Mouse (Mus musculus): ENCODE data around the gene Tmem204. TPM values are rescaled to one million over a fixed set of nuclear protein-coding genes. Genes with fewer than 3 reads are reported as not detected.
A peak's percentile ranks its signal among the peaks of the same experiment; 100 is the strongest.
"Not testable (repeated sequence)": the region's sequence is repeated elsewhere in the genome, so short reads cannot be mapped to it uniquely, and the experiment has no call there.

The Tmem204 gene
- total RNA-seq (2014; rRNA removed): 9.0 and 11.9 TPM in 2 replicates
- 10.3 and 10.6 TPM in 2 replicates for polyA plus RNA-seq (2015; fragmentation: Nextera tagmentation; extraction: Ambion mirVana)

DNA sequence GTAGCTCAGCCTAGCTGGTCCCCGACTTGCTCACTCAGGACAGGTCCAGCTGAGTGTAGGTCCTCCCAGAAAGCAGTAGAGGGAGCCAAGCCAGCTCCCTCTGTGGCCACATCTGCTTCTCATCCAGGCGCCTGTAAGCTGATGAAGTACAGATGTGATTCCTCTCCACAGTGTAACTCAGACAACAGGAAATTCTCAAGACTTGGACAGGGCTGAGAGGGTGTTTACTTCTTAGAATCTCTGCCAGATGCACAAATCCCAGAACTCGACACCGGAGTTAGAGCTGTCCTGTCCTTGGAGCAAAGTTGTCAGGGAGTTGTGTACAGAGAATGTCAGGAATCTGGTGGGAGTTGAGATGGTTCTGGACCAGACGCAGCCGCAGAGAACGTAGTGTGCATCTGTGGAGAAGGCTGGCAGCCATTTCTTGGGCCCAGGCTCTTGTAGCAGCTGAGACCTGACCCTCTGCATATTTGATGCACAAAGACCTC lies at the start of gene Tmem204:
Tmem204 (minus strand) TSS at position 148 of the 488 bp plus-strand sequence.
- WGBS: 79% methylated on average over 7 of the region's 7 CpGs
- no peak for DNase-seq
- no peak within 1 kb of the TSS for H3K27ac ChIP-seq (ENCODE audit: low read depth, low read length)

DNA sequence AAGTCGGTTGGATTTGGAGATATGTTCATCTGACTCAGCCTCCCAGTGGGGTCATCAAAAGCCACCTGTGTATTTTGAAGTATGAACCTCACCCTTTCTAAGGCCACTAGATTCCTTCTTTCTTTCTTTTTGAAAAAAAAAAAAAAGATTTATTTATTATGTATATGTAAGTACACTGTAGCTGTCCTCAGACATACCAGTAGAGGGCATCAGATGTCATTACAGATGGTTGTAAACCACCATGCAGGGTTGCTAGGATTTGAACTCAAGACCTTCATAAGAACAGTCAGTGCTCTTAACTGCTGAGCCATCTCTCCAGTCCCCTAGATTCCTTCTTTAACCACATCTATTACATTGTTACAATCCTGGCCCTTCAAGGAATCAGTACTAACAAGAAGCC lies 46.7 kb upstream of the Tmem204 start:
- ATAC-seq (no peak), DNase-seq (no peak)
- H3K27me3 ChIP-seq (ENCODE audit: insufficient read depth, low read length): no peaks in the 10 kb centered on the region
- TF ChIP-seq CTCF (IDR thresholded peaks at IDR 0.05; ENCODE audit: low read depth): no peak
- H3K36me3 ChIP-seq (ENCODE audit: insufficient read depth): no peaks in the 10 kb centered on the region
- H3K4me3 ChIP-seq (ENCODE audit: low read depth, low read length): no peak overlapping the region
- no peak overlapping the region for H3K9ac ChIP-seq
- no peak overlapping the region for H3K27ac ChIP-seq (ENCODE audit: low read depth, low read length)
- H3K4me1 ChIP-seq (ENCODE audit: insufficient read depth): peaks cover 9% of the 10 kb centered on the region; the same call in 1 of the 2 replicates
- 91% methylated on average over 1 of the region's 1 CpGs for WGBS
- H3K4me2 ChIP-seq (ENCODE audit: low read depth): no peak overlapping the region
- H3K9me3 ChIP-seq (ENCODE audit: low read length): no peaks in the 10 kb centered on the region

More for the DNA sequence above, at the start of gene Tmem204:
- Histone ChIP-seq H3K27me3 (ENCODE audit: insufficient read depth, low read length) (no peaks in the 10 kb centered on the region), H3K9ac (no peak within 1 kb of the TSS), H3K4me1 (ENCODE audit: insufficient read depth) (no peaks in the 10 kb centered on the region), H3K4me2 (ENCODE audit: low read depth) (no peak within 1 kb of the TSS), H3K4me3 (ENCODE audit: low read depth, low read length) (no peak within 1 kb of the TSS), H3K9me3 (ENCODE audit: low read length) (no peaks in the 10 kb centered on the region), H3K36me3 (ENCODE audit: insufficient read depth) (peaks cover 22% of the 10 kb centered on the region)
- TF ChIP-seq CTCF (IDR thresholded peaks at IDR 0.05; ENCODE audit: low read depth): 0 out of 2 replicates have a peak, but pooled peaks have one; percentile 24
- peak; percentile 34; the same call in 1 of the 2 replicates for ATAC-seq

DNA sequence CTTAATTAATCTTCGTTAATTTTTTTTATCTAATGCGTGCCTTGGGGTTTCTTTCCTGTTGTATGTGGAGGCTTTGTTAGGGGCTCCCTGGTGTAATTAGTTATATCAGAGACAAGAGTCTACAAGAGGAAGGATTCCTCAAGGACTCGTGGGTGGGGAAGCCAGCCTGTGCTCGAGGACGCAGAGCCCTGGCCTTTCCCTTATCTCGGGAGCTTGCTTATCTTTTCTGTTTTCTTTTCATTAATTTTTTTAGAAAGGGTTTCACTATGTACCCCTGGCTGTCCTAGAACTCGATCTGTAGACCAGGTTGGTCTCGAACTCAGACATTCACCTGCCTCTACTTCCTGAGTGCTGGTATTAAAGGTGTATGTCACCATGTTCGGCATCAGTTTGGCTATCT lies 44.3 kb upstream of the Tmem204 start:
- Histone ChIP-seq H3K4me1 (ENCODE audit: insufficient read depth) (no peaks in the 10 kb centered on the region), H3K9me3 (ENCODE audit: low read length) (no peaks in the 10 kb centered on the region), H3K27me3 (ENCODE audit: insufficient read depth, low read length) (no peaks in the 10 kb centered on the region), H3K4me2 (ENCODE audit: low read depth) (no peak overlapping the region), H3K27ac (ENCODE audit: low read depth, low read length) (no peak overlapping the region), H3K36me3 (ENCODE audit: insufficient read depth) (no peaks in the 10 kb centered on the region), H3K4me3 (ENCODE audit: low read depth, low read length) (no peak overlapping the region), H3K9ac (no peak overlapping the region)
- ATAC-seq (no peak), DNase-seq (no peak)
- TF ChIP-seq CTCF (IDR thresholded peaks at IDR 0.05; ENCODE audit: low read depth): no peak
- 71% methylated on average over 9 of the region's 9 CpGs for WGBS

DNA sequence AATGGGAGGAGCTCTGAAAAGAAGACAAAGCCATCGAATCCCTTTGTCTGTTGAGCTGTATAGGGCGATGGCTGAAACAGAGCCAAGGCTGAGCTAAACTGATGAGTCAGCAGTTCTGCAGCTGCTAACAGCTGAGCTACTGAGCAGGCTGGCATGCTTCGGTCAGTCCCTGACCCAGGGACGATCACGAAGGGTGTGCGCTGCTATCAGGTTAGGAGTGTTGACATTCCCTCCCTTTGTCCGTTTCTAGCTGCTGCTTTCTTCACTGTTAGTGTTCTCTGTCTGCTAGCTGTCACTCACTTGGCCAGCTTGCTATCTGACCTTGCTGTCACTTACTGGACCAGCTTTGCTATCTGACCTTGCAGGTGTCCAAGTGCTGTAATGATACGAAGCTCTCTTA lies 43.7 kb upstream of the Tmem204 start:
- no peaks in the 10 kb centered on the region for H3K9me3 ChIP-seq (ENCODE audit: low read length)
- DNase-seq (peak; percentile 19), ATAC-seq (no peak)
- no peak for TF ChIP-seq CTCF (IDR thresholded peaks at IDR 0.05; ENCODE audit: low read depth)
- H3K9ac ChIP-seq: no peak overlapping the region
- H3K4me3 ChIP-seq (ENCODE audit: low read depth, low read length): no peak overlapping the region
- no peak overlapping the region for H3K4me2 ChIP-seq (ENCODE audit: low read depth)
- H3K36me3 ChIP-seq (ENCODE audit: insufficient read depth): no peaks in the 10 kb centered on the region
- H3K4me1 ChIP-seq (ENCODE audit: insufficient read depth): no peaks in the 10 kb centered on the region
- 66% methylated on average over 8 of the region's 8 CpGs for WGBS
- H3K27ac ChIP-seq (ENCODE audit: low read depth, low read length): no peak overlapping the region
- H3K27me3 ChIP-seq (ENCODE audit: insufficient read depth, low read length): no peaks in the 10 kb centered on the region

DNA sequence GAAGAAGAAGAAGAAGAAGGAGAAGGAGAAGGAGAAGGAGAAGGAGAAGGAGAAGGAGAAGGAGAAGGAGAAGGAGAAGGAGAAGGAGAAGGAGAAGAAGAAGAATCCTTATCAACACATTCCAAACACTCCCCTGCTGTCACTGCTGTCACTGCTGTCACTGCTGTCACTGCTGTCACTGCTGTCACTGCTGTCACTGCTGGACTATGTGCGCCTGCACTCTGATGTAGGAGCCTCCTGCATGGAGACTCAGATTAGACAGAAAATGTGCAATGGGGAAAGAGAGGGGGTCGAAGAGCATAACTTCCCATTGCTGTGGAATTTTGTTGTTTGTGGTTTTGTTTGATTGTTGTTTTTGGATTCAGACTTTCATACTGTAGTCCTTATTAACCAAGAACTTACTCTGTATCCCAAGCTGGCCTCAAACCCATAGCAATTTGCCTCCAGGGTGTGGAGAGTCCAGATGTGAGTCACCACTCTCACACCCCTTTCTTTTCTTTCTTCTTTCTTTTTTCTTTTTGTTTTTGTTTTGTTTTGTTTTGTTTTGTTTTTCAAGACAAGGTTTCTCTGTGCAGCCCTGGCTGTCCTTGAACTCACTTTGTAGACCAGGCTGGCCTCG lies 42.2 kb upstream of the Tmem204 start:
- DNase-seq; H3K36me3 ChIP-seq (ENCODE audit: insufficient read depth); H3K9ac ChIP-seq; H3K9me3 ChIP-seq (ENCODE audit: low read length); H3K27me3 ChIP-seq (ENCODE audit: insufficient read depth, low read length); H3K4me2 ChIP-seq (ENCODE audit: low read depth); ATAC-seq; H3K27ac ChIP-seq (ENCODE audit: low read depth, low read length); H3K4me1 ChIP-seq (ENCODE audit: insufficient read depth); H3K4me3 ChIP-seq (ENCODE audit: low read depth, low read length): not testable (repeated sequence)
- WGBS: 76% methylated on average over 3 of the region's 3 CpGs

DNA sequence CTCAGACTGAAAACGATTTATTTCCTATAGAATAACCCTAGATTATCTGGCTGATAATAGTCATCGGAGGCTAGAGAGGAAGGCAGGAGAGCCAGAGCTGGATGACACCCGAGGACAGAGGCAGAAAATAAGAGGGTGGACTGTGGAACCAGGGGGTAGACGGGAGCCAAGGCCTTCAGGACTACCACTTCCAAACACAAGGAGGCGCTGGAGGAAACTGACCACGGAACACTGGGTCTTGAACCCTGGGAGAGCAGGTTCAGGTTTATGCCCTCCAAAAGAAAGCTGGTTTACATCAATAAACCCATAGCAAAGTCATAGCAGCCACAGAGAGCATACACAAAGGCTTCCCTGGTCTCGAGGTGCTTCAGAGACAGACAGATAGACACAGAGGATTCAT lies 40.6 kb upstream of the Tmem204 start:
- TF ChIP-seq CTCF (IDR thresholded peaks at IDR 0.05; ENCODE audit: low read depth): 0 out of 2 replicates have a peak, but pooled peaks have one; percentile 7

DNA sequence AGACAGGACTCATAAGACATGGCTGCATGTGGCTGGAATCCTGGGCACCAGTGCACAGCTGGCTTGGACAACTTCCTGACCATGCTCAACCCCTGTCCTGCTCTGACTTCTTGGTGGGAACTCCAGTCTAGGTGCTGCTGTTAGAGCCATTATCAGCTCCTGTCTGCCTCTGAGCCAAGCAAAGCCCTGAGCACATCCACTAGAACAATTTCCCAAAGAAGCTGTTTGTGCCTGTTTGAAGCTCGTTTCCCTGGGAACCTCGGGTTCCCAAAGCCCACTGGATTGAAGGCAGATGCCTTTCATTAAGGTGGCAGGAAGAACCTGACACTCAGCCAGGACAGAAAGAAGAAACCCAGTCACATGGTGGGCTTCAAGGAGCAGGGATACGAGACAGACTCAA lies 37.0 kb upstream of the Tmem204 start, which contains the start of gene Ptx4:
Ptx4 (plus strand) TSS at position 355 of the 400 bp plus-strand sequence.
- Histone ChIP-seq H3K9ac (no peak within 1 kb of the TSS), H3K27me3 (ENCODE audit: insufficient read depth, low read length) (no peaks in the 10 kb centered on the region), H3K9me3 (ENCODE audit: low read length) (no peaks in the 10 kb centered on the region), H3K4me1 (ENCODE audit: insufficient read depth) (0 out of 2 replicates have a peak, but pooled peaks cover 3% of the 10 kb centered on the region), H3K27ac (ENCODE audit: low read depth, low read length) (no peak within 1 kb of the TSS), H3K4me3 (ENCODE audit: low read depth, low read length) (no peak within 1 kb of the TSS), H3K4me2 (ENCODE audit: low read depth) (no peak within 1 kb of the TSS), H3K36me3 (ENCODE audit: insufficient read depth) (no peaks in the 10 kb centered on the region)
- WGBS: 55% methylated on average over 3 of the region's 3 CpGs
- TF ChIP-seq CTCF (IDR thresholded peaks at IDR 0.05; ENCODE audit: low read depth): no peak
- ATAC-seq (no peak), DNase-seq (no peak)

More for the DNA sequence above, 40.6 kb upstream of the Tmem204 start:
- no peaks in the 10 kb centered on the region for H3K36me3 ChIP-seq (ENCODE audit: insufficient read depth)
- no peak for ATAC-seq
- 32% methylated on average over 7 of the region's 7 CpGs for whole genome bisulfite sequencing
- H3K9ac ChIP-seq: no peak overlapping the region
- H3K4me3 ChIP-seq (ENCODE audit: low read depth, low read length): no peak overlapping the region
- H3K27ac ChIP-seq (ENCODE audit: low read depth, low read length): no peak overlapping the region
- no peaks in the 10 kb centered on the region for H3K9me3 ChIP-seq (ENCODE audit: low read length)
- no peaks in the 10 kb centered on the region for H3K4me1 ChIP-seq (ENCODE audit: insufficient read depth)
- no peaks in the 10 kb centered on the region for H3K27me3 ChIP-seq (ENCODE audit: insufficient read depth, low read length)
- no peak for DNase-seq
- H3K4me2 ChIP-seq (ENCODE audit: low read depth): no peak overlapping the region

All from forebrain, postnatal 0 days (tissue).